ENCODE assay signal across 14 mouse cellular contexts in the genomic region with DNA sequence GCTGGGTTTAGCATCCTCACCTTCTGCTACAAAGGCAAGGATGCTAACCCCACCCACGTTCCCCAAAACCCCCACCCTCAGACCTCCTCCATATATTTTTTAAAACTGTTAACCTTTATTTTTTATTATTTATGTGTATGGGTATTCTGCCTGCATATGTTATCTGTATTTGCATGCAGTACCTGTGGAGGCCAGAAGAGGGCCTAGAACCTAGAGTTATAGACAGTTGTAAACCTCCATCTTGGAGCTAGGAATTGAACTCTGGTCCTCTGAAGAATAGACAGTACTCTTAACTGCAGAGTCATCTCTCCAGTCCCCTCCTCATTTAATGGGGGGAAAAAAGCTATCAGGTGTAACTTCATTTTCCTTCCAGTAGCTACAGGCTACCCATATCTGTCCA. TPM values are rescaled to one million over a fixed set of nuclear protein-coding genes. Genes with fewer than 3 reads are reported as not detected.
A peak's percentile ranks its signal among the peaks of the same experiment; 100 is the strongest.
DNase-seq lines count a peak whose midpoint lies in the region; ATAC-seq and TF ChIP-seq lines count a peak whose summit lies in the region.
"Had no signal": no experiment of that assay in that cellular context is flagged by ENCODE, and none has a peak within 500 bp of the region (broad histone marks: within the 10 kb centered on the region; RNA-seq: fewer than 3 reads in every experiment).

No protein-coding gene starts in this region.

- TF ChIP-seq CTCF in heart, adult 2 months (IDR thresholded peaks at IDR 0.05): peak; percentile 54
- peak; percentile 29 to 46; a peak in 2 of 4 replicates for TF ChIP-seq CTCF in CH12.LX (conservative IDR thresholded peaks at IDR 0.05 in 1 of 2, IDR thresholded peaks at IDR 0.05 in 1 of 2; ENCODE audit: low read depth in 2 of 2, low read length in 2 of 2)

- TF ChIP-seq POLR2A in heart, adult 2 months (IDR thresholded peaks at IDR 0.05; ENCODE audit: insufficient read depth, low read depth, low read length): no peak
- TF ChIP-seq POLR2A in CH12.LX (IDR thresholded peaks at IDR 0.05; ENCODE audit: low read depth, low read length): no peak

- H3K9ac ChIP-seq in heart, adult 2 months (ENCODE audit: low read depth, low read length): no peak overlapping the region
- H3K9ac ChIP-seq in midbrain, embryonic 14.5 days (replicated peaks; ENCODE audit: low read length): no peak overlapping the region
- H3K9ac ChIP-seq in midbrain, embryonic 13.5 days (replicated peaks): no peak overlapping the region
- H3K9ac ChIP-seq in CH12.LX (ENCODE audit: insufficient read depth, low read depth): no peak overlapping the region
- H3K9ac ChIP-seq: neural tube, embryonic 12.5 days had no signal

- in situ Hi-C loops in CH12.LX (cut with MboI; ENCODE audit: low pct_ligation_motif_present, low pct_unique_long_range_greater_than_20kb, low sequenced_read_pairs): loop anchor here (10.0 kb wide), 1 partner anchor 55 kb away; a partner anchor contains a TSS

- no peak for TF ChIP-seq EP300 in heart, adult 2 months (IDR thresholded peaks at IDR 0.05; ENCODE audit: insufficient read depth, low read depth, low read length)
- no peak for TF ChIP-seq EP300 in CH12.LX (IDR thresholded peaks at IDR 0.05; ENCODE audit: low read length)

- 44% methylated on average over 1 of the region's 1 CpGs for WGBS in heart, adult 2 months
- 76% methylated on average over 1 of the region's 1 CpGs for WGBS in midbrain, embryonic 14.5 days
- WGBS in midbrain, embryonic 13.5 days: 64% methylated on average over 1 of the region's 1 CpGs

- ATAC-seq in midbrain, embryonic 14.5 days (ENCODE audit: low FRiP score, low TSS enrichment): no peak
- no peak for ATAC-seq in midbrain, embryonic 13.5 days
- ATAC-seq in erythroblast, adult 5-6 weeks (replicated peaks; ENCODE audit: low FRiP score, poor library complexity, severe bottlenecking): peak; percentile 54; the same call in 1 of the 2 replicates

- intact Hi-C loops in heart, adult 2 months (cut with DNase I): no loop called here

- H3K4me3 ChIP-seq in heart, adult 2 months: no peak overlapping the region
- H3K4me3 ChIP-seq in midbrain, embryonic 14.5 days (replicated peaks; ENCODE audit: low read depth, low read length): no peak overlapping the region
- H3K4me3 ChIP-seq in midbrain, embryonic 13.5 days (replicated peaks): no peak overlapping the region
- H3K4me3 ChIP-seq in CH12.LX (replicated peaks in 1 of 3; ENCODE audit: low read depth in 2 of 3, low read length in 2 of 3, poor library complexity in 1 of 3): no peak overlapping the region
- H3K4me3 ChIP-seq: neural tube, embryonic 12.5 days had no signal

- no peak overlapping the region for H3K27ac ChIP-seq in heart, adult 2 months
- H3K27ac ChIP-seq in midbrain, embryonic 14.5 days (replicated peaks; ENCODE audit: low read depth, low read length): no peak overlapping the region
- H3K27ac ChIP-seq in midbrain, embryonic 13.5 days: no peak overlapping the region
- H3K27ac ChIP-seq in CH12.LX (ENCODE audit: insufficient read depth, low read depth): no peak overlapping the region
- H3K27ac ChIP-seq: neural tube, embryonic 12.5 days had no signal

- TF ChIP-seq RAD21 in CH12.LX (IDR thresholded peaks at IDR 0.05; ENCODE audit: low read depth, low read length): peak; percentile 0

- H3K79me2 ChIP-seq in heart, adult 2 months (replicated peaks; ENCODE audit: control insufficient read depth, insufficient read depth, low read length): no peaks in the 10 kb centered on the region
- H3K79me2 ChIP-seq in CH12.LX (replicated peaks; ENCODE audit: control insufficient read depth, extremely low read depth, insufficient read depth, poor library complexity, severe bottlenecking): no peaks in the 10 kb centered on the region

- H3K9me3 ChIP-seq in midbrain, embryonic 14.5 days (ENCODE audit: control insufficient read depth, low read length): no peaks in the 10 kb centered on the region
- H3K9me3 ChIP-seq in midbrain, embryonic 13.5 days: no peaks in the 10 kb centered on the region
- H3K9me3 ChIP-seq in CH12.LX (replicated peaks; ENCODE audit: low read length): no peaks in the 10 kb centered on the region
- H3K9me3 ChIP-seq: neural tube, embryonic 12.5 days had no signal

- no peak overlapping the region for H3K4me2 ChIP-seq in midbrain, embryonic 14.5 days (ENCODE audit: low read length)
- H3K4me2 ChIP-seq in midbrain, embryonic 13.5 days (replicated peaks): no peak overlapping the region
- H3K4me2 ChIP-seq in CH12.LX (ENCODE audit: insufficient read depth, low read depth, poor library complexity, severe bottlenecking): no peak overlapping the region
- H3K4me2 ChIP-seq: neural tube, embryonic 12.5 days had no signal

- no peaks in the 10 kb centered on the region for H3K4me1 ChIP-seq in heart, adult 2 months (ENCODE audit: control insufficient read depth, insufficient read depth, low read length)
- H3K4me1 ChIP-seq in midbrain, embryonic 14.5 days (ENCODE audit: control insufficient read depth, insufficient read depth, low read length): no peaks in the 10 kb centered on the region
- H3K4me1 ChIP-seq in midbrain, embryonic 13.5 days (replicated peaks): no peaks in the 10 kb centered on the region
- no peaks in the 10 kb centered on the region for H3K4me1 ChIP-seq in CH12.LX (ENCODE audit: control insufficient read depth in 1 of 2, insufficient read depth in 2 of 2)
- H3K4me1 ChIP-seq: neural tube, embryonic 12.5 days had no signal

- no peaks in the 10 kb centered on the region for H3K27me3 ChIP-seq in heart, adult 2 months (ENCODE audit: control insufficient read depth, insufficient read depth, low read length)
- no peaks in the 10 kb centered on the region for H3K27me3 ChIP-seq in midbrain, embryonic 14.5 days (ENCODE audit: control insufficient read depth, insufficient read depth, low read length)
- no peaks in the 10 kb centered on the region for H3K27me3 ChIP-seq in midbrain, embryonic 13.5 days
- H3K27me3 ChIP-seq in CH12.LX (replicated peaks): peaks cover 6% of the 10 kb centered on the region
- H3K27me3 ChIP-seq: neural tube, embryonic 12.5 days had no signal

- DNase-seq in heart, adult 2 months: no peak
- no peak for DNase-seq in heart, adult 8-10 months (ENCODE audit: low spot score)
- peak; percentile 31 for DNase-seq in midbrain, embryonic 14.5 days
- DNase-seq in CH12.LX (ENCODE audit: extremely low read depth): no peak
- DNase-seq in gastrocnemius, adult 18-20 months (ENCODE audit: low spot score): no peak
- DNase-seq in ovary, postnatal 14 days (ENCODE audit: low spot score): no peak
- DNase-seq: embryo, embryonic 11 days; gastrocnemius, postnatal 10 days; heart, postnatal 14 days; kidney, adult 9 months had no signal

- dilution Hi-C loops in CH12.LX (cut with MboI; ENCODE audit: extremely low pct_ligation_motif_present, extremely low pct_unique_long_range_greater_than_20kb, low sequenced_read_pairs): no loop called here

- no peaks in the 10 kb centered on the region for H3K36me3 ChIP-seq in heart, adult 2 months (ENCODE audit: control insufficient read depth, insufficient read depth, low read length)
- H3K36me3 ChIP-seq in midbrain, embryonic 14.5 days (ENCODE audit: control insufficient read depth, insufficient read depth, low read length): peaks cover 63% of the 10 kb centered on the region
- H3K36me3 ChIP-seq in midbrain, embryonic 13.5 days: peaks cover 76% of the 10 kb centered on the region
- H3K36me3 ChIP-seq in CH12.LX (replicated peaks in 1 of 2; ENCODE audit: control insufficient read depth in 1 of 2, insufficient read depth in 1 of 2, low read length in 1 of 2): no peaks in the 10 kb centered on the region

TF ChIP-seq in CH12.LX, 34 proteins besides CTCF, POLR2A, EP300 and RAD21 (continues in another document):
- TF ChIP-seq SMC3 (IDR thresholded peaks at IDR 0.05; ENCODE audit: low read depth, low read length): no peak; the same call in 1 of the 2 replicates
- no peak for TF ChIP-seq MAZ (IDR thresholded peaks at IDR 0.05; ENCODE audit: low read depth, low read length)

RNA-seq across cellular contexts. Expression of a gene that starts 9.8 kb away (rescaled TPM):
- total RNA-seq in heart, adult 2 months (2021): 1 to 10 TPM; 7.3 to 7.6 TPM
- 16.9 and 22.9 TPM in 2 replicates for polyA plus RNA-seq in heart, adult 2 months (2012; rRNA removed)
- total RNA-seq in heart, adult 8-10 months (2022): 10 to 100 TPM in 2 of 4 experiments, 1 to 10 TPM in 2; 7.0 to 18.5 (median 9.7) TPM
- polyA plus RNA-seq in midbrain, embryonic 14.5 days (2014; fragmentation: Nextera tagmentation; extraction: Ambion mirVana): 19.9 and 22.9 TPM in 2 replicates
- polyA plus RNA-seq in midbrain, embryonic 13.5 days (2015; fragmentation: Nextera tagmentation; extraction: Ambion mirVana): 26.2 and 28.4 TPM in 2 replicates
- total RNA-seq in CH12.LX (2012; rRNA removed): 39.6 and 50.3 TPM in 2 replicates
- 44.1 and 44.9 TPM in 2 replicates for total RNA-seq in CH12.LX (2014; rRNA removed)
- 36.2 and 38.8 TPM in 2 replicates for polyA plus RNA-seq in CH12.LX (2012; ENCODE audit: insufficient read length, low read depth)
- total RNA-seq in erythroblast, adult 5-6 weeks (2015; ENCODE audit: low replicate concordance): 1.3 and 4.8 TPM in 2 replicates
- total RNA-seq in erythroblast, adult 5-6 weeks (2017; ENCODE audit: low replicate concordance): 4.3 and 5.4 TPM in 2 replicates
- total RNA-seq in gastrocnemius, adult 18-20 months (2021): 1 to 10 TPM; 6.5 to 7.9 TPM

RNA-seq across cellular contexts. Expression of a gene that starts 18.1 kb away (rescaled TPM):
- 1 to 10 TPM; 3.9 to 4.9 TPM for total RNA-seq in heart, adult 2 months (2021)
- 15.9 and 21.4 TPM in 2 replicates for polyA plus RNA-seq in heart, adult 2 months (2012; rRNA removed)
- total RNA-seq in heart, adult 8-10 months (2022): 1 to 10 TPM; 4.1 to 7.3 (median 6.5) TPM
- polyA plus RNA-seq in midbrain, embryonic 14.5 days (2014; fragmentation: Nextera tagmentation; extraction: Ambion mirVana): 98.9 and 109 TPM in 2 replicates
- polyA plus RNA-seq in midbrain, embryonic 13.5 days (2015; fragmentation: Nextera tagmentation; extraction: Ambion mirVana): 90.9 and 91.6 TPM in 2 replicates
- total RNA-seq in CH12.LX (2012; rRNA removed) (2.1 and 2.7 TPM in 2 replicates), CH12.LX (2014; rRNA removed) (0.34 and 0.54 TPM in 2 replicates)
- polyA plus RNA-seq in CH12.LX (2012; ENCODE audit: insufficient read length, low read depth): 0.48 and 0.99 TPM in 2 replicates
- 1.0 TPM in 1 of 2 replicates, not detected in the other for total RNA-seq in erythroblast, adult 5-6 weeks (2015; ENCODE audit: low replicate concordance)
- total RNA-seq in erythroblast, adult 5-6 weeks (2017; ENCODE audit: low replicate concordance): 0.14 and 0.17 TPM in 2 replicates
- total RNA-seq in gastrocnemius, adult 18-20 months (2021): 1 to 10 TPM in 1 of 2 experiments, under 1 TPM in 1; 0.98 to 1.2 TPM

RNA-seq across cellular contexts. Expression of a gene that starts 54.1 kb away (rescaled TPM):
- 1 to 10 TPM; 1.6 TPM for total RNA-seq in heart, adult 2 months (2021)
- 2.1 TPM in 2 replicates for polyA plus RNA-seq in heart, adult 2 months (2012; rRNA removed)
- 1 to 10 TPM; 2.0 to 3.7 (median 2.0) TPM for total RNA-seq in heart, adult 8-10 months (2022)
- polyA plus RNA-seq in midbrain, embryonic 14.5 days (2014; fragmentation: Nextera tagmentation; extraction: Ambion mirVana): 28.1 and 30.7 TPM in 2 replicates
- polyA plus RNA-seq in midbrain, embryonic 13.5 days (2015; fragmentation: Nextera tagmentation; extraction: Ambion mirVana): 19.5 and 27.6 TPM in 2 replicates
- 0.21 TPM in 1 of 2 replicates, not detected in the other for total RNA-seq in CH12.LX (2012; rRNA removed)
- not detected in 2 replicates for total RNA-seq in CH12.LX (2014; rRNA removed)
- polyA plus RNA-seq in CH12.LX (2012; ENCODE audit: insufficient read length, low read depth): not detected in 2 replicates
- total RNA-seq in erythroblast, adult 5-6 weeks (2015; ENCODE audit: low replicate concordance): not detected in 2 replicates
- total RNA-seq in erythroblast, adult 5-6 weeks (2017; ENCODE audit: low replicate concordance): not detected in 2 replicates
- not detected for total RNA-seq in gastrocnemius, adult 18-20 months (2021)
- total RNA-seq: gastrocnemius, postnatal 10 days; megakaryocyte, adult 5-6 weeks had no signal
